Mouse (Mus musculus) limb, embryonic 14.5 days (tissue): ENCODE measurements around the gene Prelp. TPM values are rescaled to one million over a fixed set of nuclear protein-coding genes. Genes with fewer than 3 reads are reported as not detected.

Experiments
- ATAC-seq: fragments of 200-750 bp; cut with Nextera tagmentation; 2 replicates; pipeline ENCODE4 v1.8.0; 2017; ENCODE audit warnings: low read depth, moderate number of reproducible peaks, moderate TSS enrichment; ENCODE audit not compliant: low FRiP score
- DNase-seq: peaks from one replicate; pipeline ENCODE4 v3.0.0-alpha.2; 2015; ENCODE audit warnings: low spot score
- H3K27ac ChIP-seq: fragments of 300-500 bp; sonication (generic); replicated peaks from 2 replicates; pipeline ENCODE4 v1.5.1; 2014; ENCODE audit warnings: low read depth, mild to moderate bottlenecking, low read length, moderate library complexity, mixed read lengths
- H3K27me3 ChIP-seq: fragments of 300-500 bp; sonication (generic); 2 replicates; pipeline ENCODE4 v1.6.1; 2014; ENCODE audit warnings: low read length, mixed read lengths; ENCODE audit not compliant: control insufficient read depth, insufficient read depth
- H3K36me3 ChIP-seq: fragments of 300-500 bp; sonication (generic); 2 replicates; pipeline ENCODE4 v1.6.1; 2014; ENCODE audit warnings: mild to moderate bottlenecking, low read length, moderate library complexity, mixed read lengths; ENCODE audit not compliant: control insufficient read depth, insufficient read depth
- H3K4me1 ChIP-seq: fragments of 300-500 bp; sonication (generic); 2 replicates; pipeline ENCODE4 v1.6.1; 2014; ENCODE audit warnings: antibody characterized with exemption, low read length, mixed read lengths; ENCODE audit not compliant: control insufficient read depth, insufficient read depth
- H3K4me2 ChIP-seq: fragments of 300-500 bp; sonication (generic); replicated peaks from 2 replicates; pipeline ENCODE4 v1.6.1; 2014; ENCODE audit warnings: low read depth, mild to moderate bottlenecking, low read length, moderate library complexity; ENCODE audit not compliant: severe bottlenecking
- H3K4me3 ChIP-seq: fragments of 300-500 bp; sonication (generic); replicated peaks from 2 replicates; pipeline ENCODE4 v1.5.1; 2014; ENCODE audit warnings: low read length
- H3K9ac ChIP-seq: fragments of 300-500 bp; sonication (generic); 2 replicates; pipeline ENCODE4 v1.6.1; 2014; ENCODE audit warnings: mild to moderate bottlenecking, low read depth, low read length, moderate library complexity; ENCODE audit not compliant: severe bottlenecking
- H3K9me3 ChIP-seq: fragments of 300-500 bp; sonication (generic); 2 replicates; pipeline ENCODE4 v1.6.1; 2016; ENCODE audit warnings: low read length; ENCODE audit not compliant: control insufficient read depth
- POLR2A ChIP-seq: fragments of 200-500 bp; IDR thresholded peaks from 2 replicates; pipeline ENCODE4 v1.8.0; 2012; ENCODE audit warnings: inconsistent platforms, mild to moderate bottlenecking, moderate library complexity, borderline replicate concordance; ENCODE audit not compliant: insufficient read depth, insufficient read length; ENCODE audit errors: extremely low read depth
- WGBS: fragments of 180-500 bp; shearing (Covaris S2); extraction: QIAGEN DNeasy Blood & Tissue Kit; methylation state at CpG from one replicate; pipeline ENCODE4 v1.1.7; 2014; 5-methylcytosine and 5-hydroxymethylcytosine counted together
- polyA plus RNA-seq, 2 experiments: library from polyadenylated mRNA; depleted of rRNA in 1 of 2; stranded (reverse) in 1 of 2; unstranded in 1 of 2; fragments of >200 nt; fragmentation: Nextera tagmentation in 1 of 2; extraction: Ambion mirVana in 1 of 2; gene quantifications; 2 replicates each; pipeline versions ENCODE4 v1.2.1 to v1.2.3; 2012 to 2014

Prelp gene
- polyA plus RNA-seq, 2 experiments = 13.9 to 24.5 TPM

DNA sequence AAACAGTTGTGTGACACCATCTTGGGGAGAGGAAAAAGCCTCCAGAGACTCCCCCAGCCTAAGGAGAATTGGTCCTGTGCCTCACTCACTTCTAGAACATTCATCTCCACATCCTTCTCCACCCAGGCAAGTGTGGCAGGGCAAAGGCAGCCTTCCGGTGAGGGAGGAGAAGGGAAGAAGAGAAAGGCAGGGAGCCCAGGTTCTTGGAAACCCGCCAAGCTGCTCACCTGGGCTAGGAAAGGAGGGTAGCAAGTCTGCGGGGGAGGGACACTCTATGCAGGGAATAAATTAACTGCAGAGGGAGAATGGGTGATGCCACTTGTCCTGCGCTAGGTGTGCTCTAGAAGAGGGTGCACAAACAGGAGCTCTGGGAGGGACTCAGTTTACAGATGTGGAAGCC lies 10.2 kb downstream of the Prelp start:
- 62% methylated on average over 4 of the region's 4 CpGs for WGBS
- no peak for ATAC-seq
- DNase-seq = no peak

DNA sequence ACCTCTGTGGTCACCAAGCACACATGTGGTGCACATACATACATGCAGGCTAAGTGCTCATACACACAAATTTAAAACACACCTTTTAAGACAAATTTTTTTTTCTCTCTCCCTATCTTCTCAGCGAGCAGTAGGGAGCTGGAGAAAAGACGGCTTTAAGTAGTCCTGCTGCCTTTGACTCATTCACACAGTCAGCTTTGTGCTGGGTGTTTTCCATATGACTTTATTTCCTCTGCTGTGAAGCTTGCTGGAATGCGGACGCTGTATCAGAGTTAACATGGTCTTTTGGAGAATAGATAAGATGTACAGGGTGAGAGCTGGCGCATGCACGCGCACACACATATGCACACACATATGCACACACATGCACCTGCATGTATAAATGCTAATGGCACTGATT lies 11.1 kb downstream of the Prelp start:
- WGBS = 81% methylated on average over 7 of the region's 7 CpGs
- Histone ChIP-seq H3K4me2 (no peak overlapping the region), H3K4me1 (peaks cover 16% of the 10 kb centered on the region), H3K27me3 (no peaks in the 10 kb centered on the region), H3K9ac (no peak overlapping the region), H3K27ac (no peak overlapping the region), H3K9me3 (no peaks in the 10 kb centered on the region), H3K36me3 (no peaks in the 10 kb centered on the region), H3K4me3 (no peak overlapping the region)
- ATAC-seq (no peak), DNase-seq (no peak)
- TF ChIP-seq POLR2A = no peak

More for the DNA sequence above, 10.2 kb downstream of the Prelp start:
- no peak overlapping the region for H3K9ac ChIP-seq
- no peaks in the 10 kb centered on the region for H3K9me3 ChIP-seq
- peaks cover 21% of the 10 kb centered on the region for H3K4me1 ChIP-seq
- no peak overlapping the region for H3K4me2 ChIP-seq
- no peak overlapping the region for H3K27ac ChIP-seq
- TF ChIP-seq POLR2A = no peak
- no peak overlapping the region for H3K4me3 ChIP-seq
- H3K36me3 ChIP-seq = no peaks in the 10 kb centered on the region
- no peaks in the 10 kb centered on the region for H3K27me3 ChIP-seq

- ATAC-seq = peak; percentile 16
Measured at GRCm38 (mm10) chr1:133908659-133909575, 12.3 kb downstream of the Prelp start.

DNA sequence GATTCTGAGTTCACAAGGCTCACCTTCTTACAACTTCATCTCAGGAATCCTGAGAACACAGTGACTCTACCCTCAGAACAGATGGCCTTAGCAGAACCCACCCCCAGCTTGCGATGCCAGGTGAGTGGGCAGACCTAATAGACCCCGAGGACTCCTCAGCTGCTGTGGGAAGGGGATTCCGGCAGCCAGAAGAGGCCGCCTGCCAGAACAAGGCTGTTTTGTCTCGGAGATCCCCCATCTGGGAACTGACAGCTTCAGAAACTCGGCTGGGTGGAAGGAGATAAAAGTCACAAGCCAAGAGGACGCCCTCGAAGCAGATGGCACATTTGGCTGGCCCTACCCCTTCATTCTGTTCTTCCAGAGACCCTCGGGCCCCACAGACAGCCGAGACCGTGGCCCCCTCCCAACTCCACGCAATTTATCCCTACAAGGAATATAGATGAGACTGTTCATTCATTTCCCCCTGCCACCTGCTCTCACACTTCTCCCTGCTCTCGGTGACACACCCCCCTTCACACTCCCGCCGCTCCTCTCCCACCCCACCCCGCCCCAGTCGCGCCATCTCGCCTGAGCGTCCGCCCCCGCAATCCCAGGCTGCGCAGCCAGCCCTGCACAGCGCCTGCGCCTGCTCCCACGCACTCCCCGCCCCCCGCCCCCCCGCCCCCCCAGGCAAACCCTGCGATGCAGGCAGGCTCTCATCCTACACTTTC lies 13.1 kb downstream of the Prelp start, which contains the start of gene Optc:
TSS of gene Optc (minus strand) at position 51 of the 710 bp plus-strand sequence.
- TF ChIP-seq POLR2A = no peak
- ATAC-seq (peak; percentile 81), DNase-seq (peak; percentile 45)
- H3K4me3 ChIP-seq = peak within 1 kb of the TSS; percentile 43
- H3K9ac ChIP-seq = peak within 1 kb of the TSS; percentile 59
- peak within 1 kb of the TSS; percentile 88 for H3K4me2 ChIP-seq
- H3K4me1 ChIP-seq = peaks cover 16% of the 10 kb centered on the region
- no peaks in the 10 kb centered on the region for H3K9me3 ChIP-seq
- no peaks in the 10 kb centered on the region for H3K36me3 ChIP-seq
- peak within 1 kb of the TSS; percentile 67 for H3K27ac ChIP-seq
- no peaks in the 10 kb centered on the region for H3K27me3 ChIP-seq
- 3% methylated on average over 29 of the region's 30 CpGs for WGBS

More at GRCm38 (mm10) chr1:133908659-133909575, 12.3 kb downstream of the Prelp start:
- peak; percentile 33 for DNase-seq
- H3K4me2 ChIP-seq = peak overlapping the region; percentile 88
- H3K36me3 ChIP-seq = no peaks in the 10 kb centered on the region
- no peaks in the 10 kb centered on the region for H3K27me3 ChIP-seq
- 9% methylated on average over 27 of the region's 27 CpGs for WGBS
- peak overlapping the region; percentile 67 for H3K27ac ChIP-seq
- H3K9ac ChIP-seq = peak overlapping the region; percentile 59
- H3K9me3 ChIP-seq = no peaks in the 10 kb centered on the region
- no peak for TF ChIP-seq POLR2A
- peaks cover 16% of the 10 kb centered on the region for H3K4me1 ChIP-seq
- H3K4me3 ChIP-seq = peak overlapping the region; percentile 43

GRCm38 (mm10) chr1:133906420-133906819 lies 14.8 kb downstream of the Prelp start:
- ATAC-seq = no peak
- no peaks in the 10 kb centered on the region for H3K36me3 ChIP-seq
- no peak for TF ChIP-seq POLR2A
- WGBS = 21% methylated on average over 12 of the region's 12 CpGs
- H3K27me3 ChIP-seq = no peaks in the 10 kb centered on the region
- no peak overlapping the region for H3K27ac ChIP-seq
- peaks cover 16% of the 10 kb centered on the region for H3K4me1 ChIP-seq
- no peak overlapping the region for H3K9ac ChIP-seq
- H3K4me3 ChIP-seq = no peak overlapping the region
- DNase-seq = peak; percentile 22
- H3K4me2 ChIP-seq = no peak overlapping the region
- H3K9me3 ChIP-seq = no peaks in the 10 kb centered on the region
